Mouse (Mus musculus): ENCODE results near the gene Pcsk4. TPM values are rescaled to one million over a fixed set of nuclear protein-coding genes. Genes with fewer than 3 reads are reported as not detected.

Gene Pcsk4
- polyA plus RNA-seq, 1 experiment from 2014 or later = 2.9 TPM

DNA sequence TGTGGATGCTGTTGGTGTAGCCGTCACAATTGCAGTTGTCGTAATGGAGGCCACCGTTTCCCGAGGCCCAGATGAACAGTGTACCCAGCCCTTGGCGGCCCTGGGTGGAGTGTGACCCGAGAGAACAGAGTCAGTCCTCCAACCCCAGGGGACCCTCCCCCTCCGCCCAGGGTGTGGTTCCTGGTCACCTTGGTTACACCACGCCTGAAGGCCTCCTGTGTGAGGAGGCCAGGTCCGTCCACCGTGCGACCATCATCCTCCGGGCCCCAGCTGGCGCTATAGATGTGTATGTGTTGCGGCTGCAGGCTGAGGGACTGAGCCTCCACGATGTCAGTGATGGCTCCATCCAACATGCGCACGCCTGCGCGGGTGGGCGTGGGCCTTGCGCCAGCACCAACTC is 4.3 kb downstream of the Pcsk4 start:
- Histone ChIP-seq H3K27ac (replicated peaks; ENCODE audit: low read depth, low read length) (no peak overlapping the region), H3K9me3 (replicated peaks; ENCODE audit: control insufficient read depth, low read length) (no peaks in the 10 kb centered on the region), H3K9ac (replicated peaks; ENCODE audit: low read length) (no peak overlapping the region), H3K4me2 (ENCODE audit: low read depth, low read length) (no peak overlapping the region), H3K4me3 (ENCODE audit: low read depth, low read length) (no peak overlapping the region), H3K27me3 (ENCODE audit: control insufficient read depth, insufficient read depth, low read length) (no peaks in the 10 kb centered on the region; the same call in 1 of the 2 replicates), H3K4me1 (ENCODE audit: control insufficient read depth, insufficient read depth, low read length) (0 out of 2 replicates have a peak, but pooled peaks cover 6% of the 10 kb centered on the region), H3K36me3 (replicated peaks; ENCODE audit: control insufficient read depth, insufficient read depth, low read depth, low read length) (no peaks in the 10 kb centered on the region)
- WGBS = 83% methylated on average over 21 of the region's 21 CpGs
- no peak for DNase-seq (ENCODE audit: low spot score)
- no peak for ATAC-seq (replicated peaks; ENCODE audit: insufficient number of reproducible peaks, low FRiP score, low TSS enrichment, low read depth)

DNA sequence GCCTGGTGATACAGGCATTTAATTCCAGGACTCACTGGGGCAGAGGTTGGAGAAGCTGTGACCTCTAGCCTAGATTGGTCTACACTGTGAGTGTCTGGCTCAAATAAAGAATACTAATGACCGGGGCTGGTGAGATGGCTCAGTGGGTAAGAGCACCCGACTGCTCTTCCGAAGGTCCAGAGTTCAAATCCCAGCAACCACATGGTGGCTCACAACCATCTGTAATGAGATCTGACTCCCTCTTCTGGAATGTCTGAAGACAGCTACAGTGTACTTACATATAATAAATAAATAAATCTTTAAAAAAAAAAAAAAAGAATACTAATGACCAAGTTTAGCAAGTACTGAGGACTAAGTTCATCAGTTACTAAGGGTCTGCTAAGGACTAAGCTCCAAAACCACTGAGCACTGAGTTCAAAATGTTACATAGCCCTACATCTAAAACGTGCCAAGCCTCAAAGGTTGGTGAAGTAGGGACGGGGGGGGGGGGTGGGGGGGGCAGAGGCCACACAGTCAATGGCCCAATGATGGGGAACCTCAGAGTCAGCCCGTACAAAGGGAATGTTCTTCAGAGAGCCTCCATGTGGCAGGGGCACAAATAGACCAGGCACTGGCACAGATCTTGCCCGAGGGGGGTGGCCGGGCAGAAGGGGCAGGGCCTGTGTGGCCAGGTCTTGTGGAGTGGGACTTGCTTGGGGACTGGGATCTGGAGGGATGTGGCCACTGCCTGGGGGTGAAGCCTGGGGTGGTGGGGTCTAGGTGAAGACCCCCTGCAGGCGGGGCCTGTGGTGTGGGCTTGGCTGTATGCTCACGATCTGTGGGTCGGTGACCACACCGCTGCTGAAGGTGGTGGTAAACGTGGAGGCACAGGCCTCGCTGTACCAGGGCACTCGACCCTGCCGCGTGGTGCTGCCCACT is 4.9 kb downstream of the Pcsk4 start:
- Histone ChIP-seq H3K4me2 (ENCODE audit: low read depth, low read length) (peak overlapping the region; percentile 97; the same call in 1 of the 2 replicates), H3K4me1 (ENCODE audit: control insufficient read depth, insufficient read depth, low read length) (0 out of 2 replicates have a peak, but pooled peaks cover 6% of the 10 kb centered on the region), H3K9ac (replicated peaks; ENCODE audit: low read length) (no peak overlapping the region), H3K9me3 (replicated peaks; ENCODE audit: control insufficient read depth, low read length) (no peaks in the 10 kb centered on the region), H3K36me3 (replicated peaks; ENCODE audit: control insufficient read depth, insufficient read depth, low read depth, low read length) (no peaks in the 10 kb centered on the region), H3K4me3 (ENCODE audit: low read depth, low read length) (peak overlapping the region; percentile 59), H3K27me3 (ENCODE audit: control insufficient read depth, insufficient read depth, low read length) (no peaks in the 10 kb centered on the region; the same call in 1 of the 2 replicates), H3K27ac (replicated peaks; ENCODE audit: low read depth, low read length) (no peak overlapping the region)
- DNase-seq (ENCODE audit: low spot score) (no peak), ATAC-seq (replicated peaks; ENCODE audit: insufficient number of reproducible peaks, low FRiP score, low TSS enrichment, low read depth) (no peak)
- 77% methylated on average over 17 of the region's 17 CpGs for WGBS

DNA sequence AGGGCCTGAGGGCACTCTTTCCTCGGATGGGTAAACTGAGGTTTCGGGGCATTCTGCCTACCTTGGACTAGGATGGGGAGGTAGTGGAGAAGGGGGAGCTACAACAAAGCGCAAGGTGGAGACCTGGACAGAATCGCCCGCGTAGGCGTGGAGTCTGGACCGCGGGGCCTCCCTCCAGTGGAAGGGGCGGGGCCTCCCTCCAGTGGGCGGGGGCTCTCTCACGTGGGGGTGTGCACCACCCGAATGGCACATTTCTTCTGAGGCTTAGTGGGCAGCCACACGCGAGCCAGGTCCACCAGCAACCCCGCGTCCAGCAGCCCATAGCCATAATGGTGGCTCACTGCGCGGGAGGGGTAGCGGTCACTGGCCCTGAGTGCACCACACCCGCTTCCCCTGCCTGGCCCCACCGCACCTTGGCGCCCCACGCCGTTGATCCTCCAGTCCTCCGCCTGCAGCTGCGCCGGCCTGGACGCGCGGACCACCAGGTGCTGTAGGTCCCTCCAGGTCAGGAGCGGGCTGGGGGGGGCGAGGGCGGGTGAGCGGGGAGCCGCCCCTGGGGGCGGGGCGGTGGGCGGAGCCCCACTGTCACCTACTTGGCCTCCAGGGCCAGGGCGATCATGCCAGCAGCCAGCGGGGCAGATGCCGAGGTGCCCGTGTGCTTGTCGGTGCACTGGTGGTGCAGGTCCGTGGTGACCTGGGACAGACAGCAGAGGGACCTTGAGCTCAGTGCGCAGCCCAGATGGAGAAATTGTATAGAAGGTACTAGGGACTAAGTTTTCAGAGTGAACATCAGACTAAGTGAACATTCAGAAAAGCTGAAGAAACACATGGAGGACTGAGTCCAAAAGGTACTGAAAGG is 5.8 kb downstream of the Pcsk4 start:
- ATAC-seq (replicated peaks; ENCODE audit: insufficient number of reproducible peaks, low FRiP score, low TSS enrichment, low read depth) (no peak), DNase-seq (ENCODE audit: low spot score) (peak; percentile 55)
- WGBS = under 1% methylated on average over 44 of the region's 46 CpGs
- no peaks in the 10 kb centered on the region for H3K36me3 ChIP-seq (replicated peaks; ENCODE audit: control insufficient read depth, insufficient read depth, low read depth, low read length)
- H3K9me3 ChIP-seq (replicated peaks; ENCODE audit: control insufficient read depth, low read length) = no peaks in the 10 kb centered on the region
- peak overlapping the region; percentile 59 for H3K4me3 ChIP-seq (ENCODE audit: low read depth, low read length)
- H3K4me2 ChIP-seq (ENCODE audit: low read depth, low read length) = peak overlapping the region; percentile 97
- 0 out of 2 replicates have a peak, but pooled peaks cover 6% of the 10 kb centered on the region for H3K4me1 ChIP-seq (ENCODE audit: control insufficient read depth, insufficient read depth, low read length)
- H3K9ac ChIP-seq (replicated peaks; ENCODE audit: low read length) = peak overlapping the region; percentile 71
- H3K27me3 ChIP-seq (ENCODE audit: control insufficient read depth, insufficient read depth, low read length) = no peaks in the 10 kb centered on the region; the same call in 1 of the 2 replicates
- H3K27ac ChIP-seq (replicated peaks; ENCODE audit: low read depth, low read length) = no peak overlapping the region

DNA sequence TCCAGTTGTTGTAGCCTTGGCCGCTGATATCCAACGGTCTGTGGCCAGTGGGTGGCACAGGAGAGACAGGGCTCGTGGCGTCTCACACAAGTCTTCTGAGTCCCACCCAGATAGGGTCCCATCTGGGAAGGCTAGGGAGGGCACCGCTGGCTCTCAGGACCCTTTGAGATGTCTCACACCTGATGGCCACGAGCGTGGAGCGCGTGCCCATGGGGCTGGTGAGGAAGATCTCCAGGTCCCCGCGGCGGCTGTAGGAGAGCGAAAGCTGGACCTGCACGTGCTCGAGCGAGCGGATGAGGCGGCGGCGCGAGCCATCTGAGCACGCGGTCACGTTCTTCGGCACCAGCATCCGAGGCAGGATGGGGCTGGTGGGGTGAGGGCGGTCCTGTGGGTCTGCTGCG is 6.5 kb downstream of the Pcsk4 start:
- H3K4me2 ChIP-seq (ENCODE audit: low read depth, low read length) = peak overlapping the region; percentile 97
- 5% methylated on average over 28 of the region's 28 CpGs for WGBS
- H3K9me3 ChIP-seq (replicated peaks; ENCODE audit: control insufficient read depth, low read length) = no peaks in the 10 kb centered on the region
- H3K9ac ChIP-seq (replicated peaks; ENCODE audit: low read length) = peak overlapping the region; percentile 71
- H3K4me3 ChIP-seq (ENCODE audit: low read depth, low read length) = peak overlapping the region; percentile 59
- no peaks in the 10 kb centered on the region for H3K36me3 ChIP-seq (replicated peaks; ENCODE audit: control insufficient read depth, insufficient read depth, low read depth, low read length)
- H3K27ac ChIP-seq (replicated peaks; ENCODE audit: low read depth, low read length) = no peak overlapping the region
- 0 out of 2 replicates have a peak, but pooled peaks cover 6% of the 10 kb centered on the region for H3K4me1 ChIP-seq (ENCODE audit: control insufficient read depth, insufficient read depth, low read length)
- DNase-seq (ENCODE audit: low spot score) (peak; percentile 40), ATAC-seq (replicated peaks; ENCODE audit: insufficient number of reproducible peaks, low FRiP score, low TSS enrichment, low read depth) (no peak)
- no peaks in the 10 kb centered on the region; the same call in 1 of the 2 replicates for H3K27me3 ChIP-seq (ENCODE audit: control insufficient read depth, insufficient read depth, low read length)

DNA sequence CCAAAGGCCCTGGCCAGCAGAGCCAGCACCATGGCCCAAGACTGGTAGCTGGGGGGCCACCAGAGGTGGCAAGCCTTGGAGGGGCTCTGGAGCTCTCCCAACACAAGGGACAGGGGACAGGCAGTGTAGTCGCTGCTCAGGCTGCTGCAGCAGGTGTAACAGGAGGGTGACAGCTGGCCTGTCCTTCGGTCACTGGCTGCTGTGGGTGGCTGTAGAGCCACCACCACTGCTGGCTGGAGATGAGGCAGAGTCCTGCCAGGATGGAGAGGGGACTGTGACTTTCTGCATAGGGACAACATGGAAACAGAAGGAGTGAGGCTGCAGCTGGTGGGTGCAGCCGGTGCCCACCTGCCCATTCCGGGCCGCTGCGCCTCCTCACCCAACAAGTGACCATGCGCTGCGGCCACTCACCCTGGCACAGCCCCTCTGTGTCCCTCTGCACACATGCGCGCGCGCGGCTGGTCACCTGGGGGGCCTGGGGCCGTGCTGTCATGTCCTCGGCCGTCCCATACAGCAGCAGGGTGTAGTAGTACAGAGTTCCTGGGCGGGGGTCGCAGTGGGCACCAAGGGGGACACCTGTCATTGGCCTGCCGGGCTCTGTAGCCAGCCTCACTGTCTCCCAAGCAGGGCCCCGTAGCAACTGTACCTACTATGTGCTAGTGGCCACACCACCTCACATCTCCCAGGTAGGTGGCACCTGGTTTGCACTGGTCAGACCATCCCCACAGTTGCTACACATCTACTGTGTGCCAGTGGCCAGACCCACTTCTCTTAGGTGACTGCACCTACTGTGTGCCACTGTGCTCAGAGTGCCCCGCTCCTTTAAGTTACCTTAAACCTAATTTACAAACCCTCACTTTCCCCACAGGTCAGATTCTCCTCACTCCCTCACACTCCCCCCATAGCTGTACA is 7.4 kb downstream of the Pcsk4 start:
- Histone ChIP-seq H3K4me3 (ENCODE audit: low read depth, low read length) (no peak overlapping the region), H3K36me3 (replicated peaks; ENCODE audit: control insufficient read depth, insufficient read depth, low read depth, low read length) (no peaks in the 10 kb centered on the region), H3K4me1 (ENCODE audit: control insufficient read depth, insufficient read depth, low read length) (0 out of 2 replicates have a peak, but pooled peaks cover 6% of the 10 kb centered on the region), H3K9ac (replicated peaks; ENCODE audit: low read length) (no peak overlapping the region), H3K4me2 (ENCODE audit: low read depth, low read length) (no peak overlapping the region), H3K27ac (replicated peaks; ENCODE audit: low read depth, low read length) (no peak overlapping the region), H3K9me3 (replicated peaks; ENCODE audit: control insufficient read depth, low read length) (no peaks in the 10 kb centered on the region), H3K27me3 (ENCODE audit: control insufficient read depth, insufficient read depth, low read length) (no peaks in the 10 kb centered on the region; the same call in 1 of the 2 replicates)
- DNase-seq (ENCODE audit: low spot score) (no peak), ATAC-seq (replicated peaks; ENCODE audit: insufficient number of reproducible peaks, low FRiP score, low TSS enrichment, low read depth) (no peak)
- 88% methylated on average over 21 of the region's 21 CpGs for WGBS

DNA sequence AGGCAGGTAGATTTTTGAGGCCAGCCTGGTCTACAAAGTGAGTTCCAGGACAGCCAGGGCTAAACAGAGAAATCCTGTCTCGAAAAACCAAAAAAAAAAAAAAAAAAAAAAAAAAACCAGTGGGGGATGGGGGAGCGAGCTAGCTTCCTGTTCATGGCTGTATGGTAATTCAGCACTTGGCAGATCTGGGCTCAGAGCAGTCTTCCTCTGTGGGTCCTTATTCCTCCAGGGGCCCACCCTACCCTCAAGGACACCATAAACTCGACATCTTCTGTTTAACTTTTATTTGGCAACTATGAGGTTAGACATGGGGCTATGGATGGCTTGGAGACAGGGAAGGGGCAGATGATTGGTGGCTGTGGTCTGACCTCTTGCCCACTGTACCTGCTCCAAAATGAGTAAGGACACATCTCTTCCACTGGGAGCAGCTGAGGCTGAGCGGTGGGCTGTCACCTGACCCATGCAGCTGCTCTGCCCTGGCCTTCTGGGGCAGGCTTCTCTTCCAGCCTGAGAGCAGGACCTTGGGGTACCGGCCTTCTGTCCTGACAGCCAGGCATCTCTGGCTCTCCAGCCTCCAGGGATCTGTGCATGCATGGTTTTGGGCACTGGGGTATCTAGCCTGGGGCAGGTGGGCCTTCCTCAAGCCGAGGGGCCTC is 8.2 kb downstream of the Pcsk4 start:
- no peak overlapping the region for H3K4me3 ChIP-seq (ENCODE audit: low read depth, low read length)
- no peak for ATAC-seq (replicated peaks; ENCODE audit: insufficient number of reproducible peaks, low FRiP score, low TSS enrichment, low read depth)
- H3K4me1 ChIP-seq (ENCODE audit: control insufficient read depth, insufficient read depth, low read length) = 0 out of 2 replicates have a peak, but pooled peaks cover 6% of the 10 kb centered on the region
- no peaks in the 10 kb centered on the region for H3K9me3 ChIP-seq (replicated peaks; ENCODE audit: control insufficient read depth, low read length)
- WGBS = 77% methylated on average over 6 of the region's 6 CpGs
- H3K4me2 ChIP-seq (ENCODE audit: low read depth, low read length) = no peak overlapping the region
- no peak for DNase-seq (ENCODE audit: low spot score)
- H3K27ac ChIP-seq (replicated peaks; ENCODE audit: low read depth, low read length) = no peak overlapping the region
- no peaks in the 10 kb centered on the region for H3K36me3 ChIP-seq (replicated peaks; ENCODE audit: control insufficient read depth, insufficient read depth, low read depth, low read length)
- peaks cover 6% of the 10 kb centered on the region for H3K27me3 ChIP-seq (ENCODE audit: control insufficient read depth, insufficient read depth, low read length)
- no peak overlapping the region for H3K9ac ChIP-seq (replicated peaks; ENCODE audit: low read length)

DNA sequence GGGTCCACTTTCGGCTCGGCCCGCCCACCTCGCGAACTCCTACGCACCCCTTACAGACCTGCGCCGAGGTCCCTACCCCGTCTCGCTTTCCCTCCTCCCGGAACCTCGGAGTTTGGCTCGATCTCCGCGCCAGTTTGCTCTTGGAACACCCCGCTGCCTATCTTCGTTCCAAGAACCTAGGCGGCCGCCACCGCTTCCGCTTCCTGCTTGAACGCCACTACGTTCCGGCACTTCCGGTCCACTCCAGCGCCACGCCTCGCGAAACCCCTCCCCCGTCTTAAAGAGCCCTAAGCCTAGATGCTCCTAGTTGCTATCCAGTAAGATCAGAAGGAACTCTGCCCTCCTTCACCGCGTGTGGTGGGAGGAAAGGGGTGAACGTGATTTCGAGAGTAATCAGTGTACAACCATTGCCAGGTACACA is 8.9 kb downstream of the Pcsk4 start, which contains the start of gene 2310011J03Rik:
Gene 2310011J03Rik, minus strand, starts transcription at position 198 of the 421 bp plus-strand sequence.
- H3K36me3 ChIP-seq (replicated peaks; ENCODE audit: control insufficient read depth, insufficient read depth, low read depth, low read length) = no peaks in the 10 kb centered on the region
- DNase-seq (ENCODE audit: low spot score) = peak; percentile 96
- H3K27me3 ChIP-seq (ENCODE audit: control insufficient read depth, insufficient read depth, low read length) = peaks cover 14% of the 10 kb centered on the region
- peak; percentile 25; the same call in 1 of the 2 replicates for ATAC-seq (replicated peaks; ENCODE audit: insufficient number of reproducible peaks, low FRiP score, low TSS enrichment, low read depth)
- peak within 1 kb of the TSS; percentile 89 for H3K4me3 ChIP-seq (ENCODE audit: low read depth, low read length)
- peak within 1 kb of the TSS; percentile 77 for H3K4me2 ChIP-seq (ENCODE audit: low read depth, low read length)
- no peak within 1 kb of the TSS for H3K27ac ChIP-seq (replicated peaks; ENCODE audit: low read depth, low read length)
- H3K4me1 ChIP-seq (ENCODE audit: control insufficient read depth, insufficient read depth, low read length) = 0 out of 2 replicates have a peak, but pooled peaks cover 6% of the 10 kb centered on the region
- WGBS = under 1% methylated on average over 34 of the region's 34 CpGs
- no peaks in the 10 kb centered on the region for H3K9me3 ChIP-seq (replicated peaks; ENCODE audit: control insufficient read depth, low read length)
- H3K9ac ChIP-seq (replicated peaks; ENCODE audit: low read length) = peak within 1 kb of the TSS; percentile 74
